Mouse (Mus musculus) midbrain, embryonic 12.5 days (tissue): ENCODE results near the gene Agfg1. TPM values are rescaled to one million over a fixed set of nuclear protein-coding genes. Genes with fewer than 3 reads are reported as not detected.
"Not testable (repeated sequence)": the region's sequence is repeated elsewhere in the genome, so short reads cannot be mapped to it uniquely, and the experiment has no call there.

Source experiments
- ATAC-seq: fragments of 200-750 bp; cut with Nextera tagmentation; 2 replicates; pipeline ENCODE4 v1.8.0; 2017; ENCODE audit warnings: low read depth, moderate TSS enrichment, moderate library complexity; ENCODE audit not compliant: low FRiP score
- H3K27ac ChIP-seq: fragments of 300-500 bp; sonication (generic); replicated peaks from 2 replicates; pipeline ENCODE4 v1.5.1; 2016; ENCODE audit warnings: mild to moderate bottlenecking
- H3K27me3 ChIP-seq: fragments of 300-500 bp; sonication (generic); 2 replicates; pipeline ENCODE4 v1.6.1; 2016; ENCODE audit warnings: mild to moderate bottlenecking
- H3K36me3 ChIP-seq: fragments of 300-500 bp; sonication (generic); 2 replicates; pipeline ENCODE4 v1.6.1; 2016
- H3K4me1 ChIP-seq: fragments of 300-500 bp; sonication (generic); 2 replicates; pipeline ENCODE4 v1.6.1; 2016
- H3K4me2 ChIP-seq: fragments of 300-500 bp; sonication (generic); replicated peaks from 2 replicates; pipeline ENCODE4 v1.6.1; 2016; ENCODE audit warnings: mild to moderate bottlenecking, moderate library complexity
- H3K4me3 ChIP-seq: fragments of 300-500 bp; sonication (generic); 2 replicates; pipeline ENCODE4 v1.5.1; 2016; ENCODE audit warnings: mild to moderate bottlenecking
- H3K9ac ChIP-seq: fragments of 300-500 bp; sonication (generic); replicated peaks from 2 replicates; pipeline ENCODE4 v1.6.1; 2016; ENCODE audit warnings: mild to moderate bottlenecking, moderate library complexity
- H3K9me3 ChIP-seq: fragments of 300-500 bp; sonication (generic); 2 replicates; pipeline ENCODE4 v1.6.1; 2016; ENCODE audit warnings: mild to moderate bottlenecking
- WGBS: fragments of 180-500 bp; shearing (Covaris S2); methylation state at CpG from one replicate; pipeline ENCODE4 v1.1.7; 2016; 5-methylcytosine and 5-hydroxymethylcytosine counted together
- microRNA-seq: library from miRNA; unstranded; fragments of <30 nt; microRNA quantifications from one replicate; pipeline ENCODE4, GENCODE M21; 2017
- polyA plus RNA-seq: library from polyadenylated mRNA; unstranded; fragments of >200 nt; fragmentation: Nextera tagmentation; extraction: Ambion mirVana; gene quantifications from 2 replicates; pipeline ENCODE4 v1.2.1, GENCODE M21; 2016

Gene Agfg1
- polyA plus RNA-seq, 1 experiment from 2014 or later, result 40.7 TPM

- H3K4me3 ChIP-seq, H3K9me3 ChIP-seq, ATAC-seq, H3K27ac ChIP-seq, H3K36me3 ChIP-seq, H3K27me3 ChIP-seq, H3K4me1 ChIP-seq, H3K4me2 ChIP-seq, H3K9ac ChIP-seq: not testable (repeated sequence)
- no CpG with 5 or more reads among the region's 6 CpGs for WGBS
Measured at GRCm38 (mm10) chr1:82931326-82931725, 92.0 kb downstream of the Agfg1 start, which contains the start of gene Gm6217. Gene Gm6217 (minus strand): TSS chr1:82931399.

GRCm38 (mm10) chr1:82938666-82939065, 99.4 kb downstream of the Agfg1 start:
- Histone ChIP-seq H3K27ac (no peak overlapping the region), H3K4me2 (no peak overlapping the region), H3K4me1 (no peaks in the 10 kb centered on the region), H3K27me3 (no peaks in the 10 kb centered on the region), H3K4me3 (no peak overlapping the region), H3K36me3 (no peaks in the 10 kb centered on the region), H3K9ac (no peak overlapping the region), H3K9me3 (0 out of 2 replicates have a peak, but pooled peaks cover 2% of the 10 kb centered on the region)
- 93% methylated on average over 5 of the region's 5 CpGs for WGBS
- ATAC-seq, result no peak

DNA sequence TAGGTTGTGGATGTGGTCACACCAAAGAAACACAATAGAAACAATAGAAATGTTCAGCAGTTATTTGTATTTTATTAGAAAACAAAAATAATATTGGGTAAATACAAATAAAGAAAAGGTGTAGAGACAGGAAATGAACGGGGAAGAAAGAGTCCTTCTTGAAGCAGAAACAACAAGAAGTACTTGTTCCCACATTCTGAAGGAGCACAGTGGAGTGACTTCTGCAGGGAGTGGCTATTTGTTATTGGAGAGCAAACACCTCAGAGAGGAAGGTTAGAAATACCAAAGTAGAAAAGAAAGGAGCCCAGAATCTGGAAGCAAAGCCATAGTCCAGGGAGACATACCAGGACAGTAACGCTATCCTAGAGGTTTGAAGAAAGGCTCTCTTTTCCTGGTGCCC, 103.2 kb downstream of the Agfg1 start:
- WGBS, result 97% methylated on average over 2 of the region's 2 CpGs
- not testable (repeated sequence) for H3K4me3 ChIP-seq, H3K27ac ChIP-seq, ATAC-seq, H3K4me1 ChIP-seq, H3K36me3 ChIP-seq, H3K4me2 ChIP-seq, H3K27me3 ChIP-seq, H3K9me3 ChIP-seq, H3K9ac ChIP-seq

- ATAC-seq, H3K36me3 ChIP-seq, H3K4me2 ChIP-seq, H3K27ac ChIP-seq, H3K27me3 ChIP-seq, H3K9me3 ChIP-seq, H3K4me1 ChIP-seq, H3K9ac ChIP-seq, H3K4me3 ChIP-seq: not testable (repeated sequence)
- no CpG with 5 or more reads among the region's 6 CpGs for WGBS
Measured at GRCm38 (mm10) chr1:82943295-82943694, 104.0 kb downstream of the Agfg1 start, which contains the start of gene A030003K21Rik. Gene A030003K21Rik (minus strand): TSS chr1:82943388.

GRCm38 (mm10) chr1:82946029-82946428, 106.7 kb downstream of the Agfg1 start:
- not testable (repeated sequence) for H3K9me3 ChIP-seq, H3K4me2 ChIP-seq, H3K27ac ChIP-seq, H3K4me3 ChIP-seq, H3K27me3 ChIP-seq, ATAC-seq, H3K9ac ChIP-seq, H3K4me1 ChIP-seq, H3K36me3 ChIP-seq
- WGBS, result no CpG with 5 or more reads among the region's 2 CpGs

GRCm38 (mm10) chr1:82948601-82949000, 109.3 kb downstream of the Agfg1 start:
- Histone ChIP-seq H3K4me2 (no peak overlapping the region), H3K4me1 (no peaks in the 10 kb centered on the region), H3K36me3 (no peaks in the 10 kb centered on the region), H3K9me3 (no peaks in the 10 kb centered on the region), H3K4me3 (no peak overlapping the region), H3K27ac (no peak overlapping the region), H3K9ac (no peak overlapping the region), H3K27me3 (no peaks in the 10 kb centered on the region)
- no peak for ATAC-seq
- 83% methylated on average over 2 of the region's 2 CpGs for WGBS

Small RNAs within 50 kb of the gene (microRNA-seq; reads per million reads assigned to microRNA genes)
- not detected for gene Gm22396

Other genes with a start within 250 kb of the Agfg1 start
- 276 and 284 TPM in 2 replicates for gene Mff, start 114.6 kb upstream of the Agfg1 start, polyA plus RNA-seq
- gene Tm4sf20, start 71.0 kb upstream of the Agfg1 start, polyA plus RNA-seq, result 0.14 and 0.31 TPM in 2 replicates
- not detected in 2 replicates for gene Gm47791, start 68.2 kb upstream of the Agfg1 start, polyA plus RNA-seq
- gene A030005L19Rik, start 73.8 kb downstream of the Agfg1 start, polyA plus RNA-seq, result not detected in 2 replicates
- not detected in 2 replicates for gene A030014E15Rik, start 85.4 kb downstream of the Agfg1 start, polyA plus RNA-seq
- not detected in 2 replicates for gene Gm6217, start 91.9 kb downstream of the Agfg1 start, polyA plus RNA-seq
- not detected in 2 replicates for gene A030003K21Rik, start 103.9 kb downstream of the Agfg1 start, polyA plus RNA-seq
- gene Gm7544, start 116.5 kb downstream of the Agfg1 start, polyA plus RNA-seq, result not detected in 2 replicates
- gene Gm47955, start 120.8 kb downstream of the Agfg1 start, polyA plus RNA-seq, result not detected in 2 replicates
- gene Gm47959, start 161.1 kb downstream of the Agfg1 start, polyA plus RNA-seq, result not detected in 2 replicates
- gene Slc19a3, start 199.0 kb downstream of the Agfg1 start, polyA plus RNA-seq, result 0.29 and 0.51 TPM in 2 replicates
- not detected in 2 replicates for gene Krtap28-10, start 203.0 kb downstream of the Agfg1 start, polyA plus RNA-seq
- not detected in 2 replicates for gene Gm47969, start 205.4 kb downstream of the Agfg1 start, polyA plus RNA-seq
- gene A030005K14Rik, start 219.9 kb downstream of the Agfg1 start, polyA plus RNA-seq, result not detected in 2 replicates
- gene Krtap28-13, start 221.4 kb downstream of the Agfg1 start, polyA plus RNA-seq, result not detected in 2 replicates